Mouse (Mus musculus) kidney, adult 2 months (tissue): Measurements from ENCODE around the gene Chgb.

Experiments used
- CTCF ChIP-seq: fragments of 200-500 bp; conservative IDR thresholded peaks from 2 replicates; pipeline ENCODE4 v1.5.1; 2011; ENCODE audit warnings: low read depth, mild to moderate bottlenecking, control low read depth, low read length, moderate library complexity, mixed read lengths; ENCODE audit not compliant: insufficient read depth, insufficient read length
- POLR2A ChIP-seq: fragments of 200-500 bp; IDR thresholded peaks from one replicate; pipeline ENCODE4 v1.6.1; 2011; ENCODE audit warnings: low read depth, low read length, control low read depth

- TF ChIP-seq POLR2A: no peak
- no peak for TF ChIP-seq CTCF
Measured at GRCm38 (mm10) chr2:132738816-132739432, 42.2 kb upstream of the Chgb start.
